Mouse (Mus musculus): ENCODE measurements around the gene Dad1. TPM values are rescaled to one million over a fixed set of nuclear protein-coding genes. Genes with fewer than 3 reads are reported as not detected.

Gene Dad1
- total RNA-seq, 2 experiments from 2014 or later = 123 to 124 TPM

DNA sequence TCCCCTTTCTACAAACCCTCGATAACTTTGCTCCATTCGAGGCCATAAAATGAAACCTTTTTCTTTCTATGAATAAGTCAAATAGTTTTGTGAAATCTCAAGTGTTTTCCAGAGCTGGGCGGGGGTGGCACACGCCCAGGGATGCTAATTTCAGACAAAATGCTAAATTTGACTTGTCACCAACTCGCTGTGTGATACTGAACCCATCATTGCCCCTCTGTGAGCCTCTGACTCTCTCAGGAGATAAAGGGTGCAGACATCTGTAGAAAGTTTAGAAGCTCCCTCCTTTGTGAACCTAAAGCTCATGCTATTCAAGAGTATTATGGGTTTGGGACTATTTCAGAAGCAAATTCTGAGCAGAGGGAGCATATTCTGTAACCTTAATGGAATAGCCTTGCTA is 46.0 kb downstream of the Dad1 start:
- no peak for DNase-seq (ENCODE audit: low spot score in 2 of 2)

DNA sequence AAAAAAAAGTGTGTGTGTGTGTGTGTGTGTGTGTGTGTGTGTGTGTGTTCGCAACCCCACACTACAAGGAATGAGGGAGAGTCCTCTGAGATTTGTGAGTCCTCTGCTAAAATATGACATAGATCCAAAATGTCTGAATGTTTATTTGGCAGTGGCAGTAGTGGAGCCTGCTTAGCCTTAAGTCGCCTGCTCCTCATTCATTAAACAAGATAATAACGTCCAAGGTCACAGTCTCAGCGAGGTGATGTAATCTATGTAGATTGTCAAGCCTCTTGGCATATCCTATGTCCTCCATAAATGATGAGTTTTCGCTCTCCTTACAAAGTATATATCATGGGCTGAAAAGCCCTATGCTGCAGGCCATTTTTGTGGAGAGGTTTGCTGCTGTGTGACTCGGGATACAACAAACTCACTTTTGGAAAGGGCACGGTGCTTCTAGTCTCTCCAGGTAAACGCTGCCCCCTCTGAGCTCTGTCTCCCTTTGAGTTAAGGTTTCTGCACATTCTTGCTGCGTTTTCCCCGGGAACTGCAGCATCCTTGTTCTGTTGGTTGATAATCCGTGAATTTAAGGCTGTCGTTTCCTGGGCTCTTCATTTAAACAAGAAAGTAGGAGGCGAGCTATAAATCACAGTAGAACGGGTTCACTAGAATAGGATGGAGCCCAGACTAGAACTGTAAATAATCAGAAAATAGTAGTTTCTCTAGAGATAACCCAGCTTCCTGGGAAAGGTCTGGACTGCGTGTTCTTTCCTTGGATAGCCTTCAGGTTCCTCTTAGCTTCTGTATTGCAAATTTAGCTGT is 47.0 kb downstream of the Dad1 start:
- DNase-seq (ENCODE audit: low spot score in 2 of 2) = no peak

DNA sequence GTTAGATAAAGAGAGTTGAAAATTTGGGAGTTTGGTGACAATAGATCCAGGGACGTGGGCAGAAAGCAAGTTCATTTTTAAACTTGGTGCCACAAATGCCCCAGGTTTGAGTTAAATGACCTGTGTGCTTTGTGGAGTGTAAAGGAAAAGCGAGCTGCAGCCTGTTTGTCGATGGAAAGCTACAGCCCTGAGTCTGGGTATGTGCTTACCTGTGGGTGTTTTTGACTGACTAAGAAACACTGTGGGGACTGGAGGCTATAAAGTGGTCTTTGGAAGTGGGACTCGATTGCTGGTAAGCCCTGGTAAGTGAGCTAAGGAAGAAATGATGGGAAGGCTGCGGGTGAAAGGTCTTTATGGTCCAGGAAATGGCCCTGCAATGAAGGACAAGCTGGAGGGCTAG is 47.6 kb downstream of the Dad1 start:
- no peak for DNase-seq (ENCODE audit: low spot score in 2 of 2)

DNA sequence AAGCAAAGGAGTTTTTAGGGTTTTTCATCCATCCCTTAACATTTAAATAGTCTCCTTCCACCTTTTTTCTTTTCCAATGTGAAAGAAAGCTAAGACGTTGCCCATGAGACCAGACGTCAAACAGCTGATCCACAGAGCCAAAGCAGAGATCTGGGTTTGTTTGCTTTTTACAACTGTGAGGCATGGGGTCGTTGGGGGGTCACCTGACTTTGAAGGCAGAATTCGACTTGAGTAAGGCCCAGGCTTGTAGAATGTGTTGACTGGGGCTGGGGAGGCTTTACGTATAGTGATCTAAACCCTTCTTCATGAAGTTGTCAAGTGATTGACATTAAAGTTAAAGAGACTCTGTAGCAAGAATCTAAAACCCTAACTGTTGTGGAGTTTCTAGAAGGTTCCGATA is 48.0 kb downstream of the Dad1 start:
- no peak for DNase-seq (ENCODE audit: low spot score in 2 of 2)

DNA sequence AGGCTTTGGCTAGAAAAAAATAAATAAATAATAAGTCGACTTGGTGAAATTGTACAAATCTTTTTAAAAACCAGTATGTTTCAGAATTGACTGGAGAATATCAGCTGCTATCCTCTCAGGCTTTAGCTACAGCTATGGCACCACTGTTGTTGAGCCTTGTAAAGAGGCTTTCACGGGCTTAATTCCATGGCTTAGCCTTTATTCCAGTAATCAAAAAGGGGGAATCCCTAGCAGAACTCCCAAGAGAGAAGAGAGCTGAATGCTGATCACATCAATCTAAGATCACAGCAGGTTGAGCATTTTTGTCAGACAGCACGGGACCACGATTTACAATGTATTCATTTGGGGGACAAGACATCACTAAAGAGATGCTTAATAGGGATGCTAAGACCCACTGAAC is 49.1 kb downstream of the Dad1 start:
- no peak for DNase-seq (ENCODE audit: low spot score in 2 of 2)

DNA sequence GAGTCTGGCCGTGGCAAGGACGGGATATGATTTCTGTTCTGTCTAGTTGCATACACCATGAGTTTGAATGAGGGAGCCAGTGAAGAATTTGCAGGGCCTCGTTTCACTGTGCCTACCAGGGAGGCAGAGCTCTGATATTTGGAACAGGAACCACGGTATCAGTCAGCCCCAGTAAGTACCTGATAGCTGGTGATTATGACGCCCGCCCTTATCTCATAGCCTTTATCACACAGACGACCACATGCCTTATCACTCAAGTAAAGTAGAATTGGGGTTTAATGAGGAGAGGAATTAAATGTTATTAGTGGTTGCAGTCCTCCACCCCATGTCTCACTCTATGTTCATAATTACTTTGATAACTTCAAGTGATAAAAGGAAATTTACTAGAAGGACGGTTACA is 49.6 kb downstream of the Dad1 start:
- no peak for DNase-seq (ENCODE audit: low spot score in 2 of 2)

DNA sequence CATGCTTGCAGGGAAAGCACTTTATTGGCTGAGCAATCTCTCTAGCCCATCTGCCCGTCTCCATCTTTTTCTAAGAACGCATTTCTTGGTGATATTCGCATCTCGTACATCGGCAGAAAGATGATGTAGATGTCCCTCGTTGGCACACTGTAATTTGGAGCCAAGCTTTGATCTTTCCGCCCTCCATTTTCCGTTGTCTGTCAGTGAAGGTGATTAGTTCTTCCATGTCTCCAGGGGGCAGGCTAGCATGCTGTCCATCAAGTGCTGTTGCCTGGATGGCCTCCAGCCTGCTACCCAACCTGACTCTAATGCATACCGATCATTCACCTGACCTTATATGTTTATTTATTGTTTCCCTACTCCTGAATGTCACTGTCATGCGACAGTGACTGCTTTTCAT is 50.1 kb downstream of the Dad1 start:
- no peak for DNase-seq (ENCODE audit: low spot score in 2 of 2)

DNA sequence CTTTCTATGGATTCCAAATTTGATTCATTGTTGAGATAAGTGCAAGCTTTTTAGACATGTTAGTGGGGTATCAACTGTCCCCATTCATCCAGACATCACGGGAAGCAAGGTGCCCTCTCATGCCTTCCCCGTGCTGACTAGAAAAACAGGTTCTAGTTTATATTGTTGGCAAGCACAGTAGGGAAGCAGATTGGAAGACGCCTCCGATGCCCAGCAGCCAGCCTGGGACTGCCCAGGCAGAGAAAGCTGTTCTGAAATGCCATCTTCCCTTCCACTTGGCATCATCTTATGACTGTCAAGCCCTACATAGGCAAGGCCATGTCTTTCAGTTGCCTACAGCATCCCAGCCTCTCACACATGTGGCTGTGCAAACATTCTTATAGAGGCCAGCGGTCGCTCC is 50.7 kb downstream of the Dad1 start:
- DNase-seq (ENCODE audit: low spot score in 2 of 2) = no peak

DNA sequence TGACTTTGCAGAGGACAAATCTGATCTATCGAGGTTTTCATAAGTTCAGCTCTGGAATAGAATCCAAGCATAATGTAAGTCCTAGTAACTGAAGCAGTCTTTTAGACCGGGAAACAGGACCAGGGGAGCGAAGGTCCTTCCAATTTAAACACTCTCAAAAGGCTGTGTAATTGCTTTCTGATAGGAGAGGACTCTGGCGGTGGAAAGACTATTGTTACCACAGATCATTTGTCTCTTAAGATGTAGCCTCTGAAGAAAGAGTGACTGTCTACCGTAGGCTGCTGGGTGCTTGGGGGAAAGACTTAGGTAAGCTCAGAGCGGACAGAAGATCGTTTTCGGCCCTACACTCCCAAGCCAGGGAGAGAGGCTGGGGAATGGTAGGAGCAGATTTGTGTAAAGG is 53.5 kb downstream of the Dad1 start:
- DNase-seq (ENCODE audit: low spot score in 2 of 2) = no peak

DNA sequence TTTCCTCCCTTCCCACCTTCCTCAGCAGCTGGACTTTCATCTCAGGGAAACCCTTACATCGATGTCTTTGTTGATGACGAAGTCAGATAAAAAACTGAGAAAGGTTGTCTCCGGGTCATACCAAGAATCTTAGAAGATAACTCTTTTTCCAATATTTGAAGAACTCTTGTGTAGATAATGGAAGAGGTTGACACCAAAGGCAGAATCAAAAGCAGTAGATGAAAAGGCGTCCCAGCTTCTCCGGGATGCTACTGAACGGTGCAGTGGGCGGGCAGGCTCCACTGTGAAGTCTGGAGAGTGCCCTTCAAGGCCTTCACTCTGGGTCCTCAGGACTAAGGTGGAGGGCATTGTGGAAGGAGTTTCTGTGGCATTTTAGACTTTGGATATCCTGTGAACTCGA is 54.2 kb downstream of the Dad1 start:
- DNase-seq (ENCODE audit: low spot score in 2 of 2) = no peak

DNA sequence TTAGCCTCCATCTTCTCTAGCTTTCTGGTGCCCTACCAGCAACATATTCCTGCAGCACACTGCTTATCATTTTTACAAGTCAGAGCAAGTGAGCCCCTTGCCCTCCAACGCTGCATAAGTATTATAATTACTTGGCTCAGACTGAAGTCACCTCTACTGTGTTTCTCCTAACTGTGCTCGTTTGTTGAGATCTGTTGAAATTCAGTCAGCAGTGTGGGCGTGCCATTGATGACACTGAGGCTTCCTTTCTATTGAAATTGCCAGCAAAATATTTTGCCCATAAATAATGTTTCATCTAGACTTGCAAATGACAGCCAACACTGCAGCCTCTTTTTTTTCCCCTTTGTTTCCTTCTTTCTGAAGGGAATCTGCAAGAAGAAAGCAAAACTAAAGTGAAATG is 56.2 kb downstream of the Dad1 start:
- DNase-seq (ENCODE audit: low spot score in 2 of 2) = no peak

DNA sequence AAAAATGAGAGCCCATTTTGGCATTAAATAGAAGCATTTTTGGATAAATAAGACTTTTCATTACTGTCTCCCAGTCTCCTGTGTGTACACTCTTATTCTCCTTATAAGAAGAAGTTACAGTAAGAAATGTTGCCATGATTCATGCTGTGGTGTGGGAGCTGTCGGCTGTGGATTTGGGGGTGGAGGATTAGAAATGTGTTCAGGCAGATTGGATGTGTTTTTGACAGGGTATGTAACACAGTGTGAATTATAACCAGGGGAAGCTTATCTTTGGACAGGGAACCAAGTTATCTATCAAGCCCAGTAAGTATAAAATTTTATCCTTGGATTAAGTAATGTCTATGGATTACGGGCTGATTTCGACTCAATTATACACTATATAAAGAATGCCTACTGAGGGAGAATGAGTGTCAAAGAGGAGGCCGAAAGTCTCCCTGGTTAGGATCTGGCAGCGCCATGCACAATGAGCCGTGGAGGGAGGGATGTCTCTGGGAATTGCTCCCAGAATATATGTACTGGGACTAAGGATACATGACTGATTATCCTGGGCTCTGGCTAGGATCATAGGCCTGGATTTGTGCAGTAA is 58.0 kb downstream of the Dad1 start:
- peak in 1 of 2 experiments; percentile 34 for DNase-seq (ENCODE audit: low spot score in 2 of 2)

DNA sequence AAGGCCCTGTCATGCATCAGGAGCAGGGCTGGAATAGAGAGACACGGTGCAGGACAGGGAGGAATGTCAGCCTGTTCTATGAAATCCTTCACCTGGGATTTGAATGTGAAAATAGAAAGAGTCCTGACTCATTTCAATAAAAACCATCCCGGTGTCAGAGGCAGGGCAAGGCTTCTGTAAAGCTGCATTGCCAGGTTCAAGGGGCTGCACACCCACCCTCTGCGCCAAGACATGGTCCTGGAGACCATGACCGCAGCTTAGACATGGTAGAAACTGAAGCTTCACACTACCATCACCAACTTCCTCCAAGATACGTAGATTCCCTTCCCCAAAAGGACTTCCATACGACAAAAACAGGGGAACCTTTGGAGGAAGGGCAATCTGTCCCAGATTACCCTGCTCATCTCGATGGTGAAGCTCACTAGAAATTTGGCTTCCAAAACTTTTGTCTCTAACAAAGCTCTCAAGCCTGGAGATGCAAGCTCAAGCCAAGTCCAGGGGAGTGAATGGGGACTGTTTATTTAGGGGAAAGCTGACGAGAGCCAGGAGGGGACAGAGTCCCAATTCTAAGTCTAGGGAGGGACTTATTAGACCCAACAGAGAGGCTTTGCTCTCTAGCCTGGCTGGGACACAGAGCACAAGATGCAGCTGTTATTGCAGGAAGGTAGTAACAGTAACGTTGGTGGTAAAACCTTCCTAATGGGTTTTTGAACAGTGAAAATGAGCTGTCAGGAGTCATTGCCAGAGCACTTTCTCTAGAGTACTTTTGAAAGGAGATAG is 60.4 kb downstream of the Dad1 start:
- no peak for DNase-seq (ENCODE audit: low spot score in 2 of 2)

DNA sequence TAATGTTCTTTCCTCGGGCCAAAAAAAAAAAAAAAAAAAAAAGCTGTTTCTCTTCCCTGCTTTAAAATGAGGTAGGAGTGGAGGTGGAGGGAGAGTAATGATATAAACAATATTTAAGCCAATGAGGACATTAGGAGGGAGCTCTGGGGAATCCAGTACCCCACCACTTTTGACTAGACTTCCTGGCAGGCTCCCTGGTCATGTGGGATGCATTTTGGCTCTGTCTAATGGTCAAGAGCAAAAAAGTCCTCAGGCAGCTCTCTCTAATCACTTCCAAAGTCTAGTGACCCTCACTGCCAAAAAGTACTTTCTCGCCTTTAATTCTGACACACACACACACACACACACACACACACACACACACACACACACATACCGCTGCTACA is 61.4 kb downstream of the Dad1 start:
- peak in 1 of 2 experiments; percentile 80 for DNase-seq (ENCODE audit: low spot score in 2 of 2)

DNA sequence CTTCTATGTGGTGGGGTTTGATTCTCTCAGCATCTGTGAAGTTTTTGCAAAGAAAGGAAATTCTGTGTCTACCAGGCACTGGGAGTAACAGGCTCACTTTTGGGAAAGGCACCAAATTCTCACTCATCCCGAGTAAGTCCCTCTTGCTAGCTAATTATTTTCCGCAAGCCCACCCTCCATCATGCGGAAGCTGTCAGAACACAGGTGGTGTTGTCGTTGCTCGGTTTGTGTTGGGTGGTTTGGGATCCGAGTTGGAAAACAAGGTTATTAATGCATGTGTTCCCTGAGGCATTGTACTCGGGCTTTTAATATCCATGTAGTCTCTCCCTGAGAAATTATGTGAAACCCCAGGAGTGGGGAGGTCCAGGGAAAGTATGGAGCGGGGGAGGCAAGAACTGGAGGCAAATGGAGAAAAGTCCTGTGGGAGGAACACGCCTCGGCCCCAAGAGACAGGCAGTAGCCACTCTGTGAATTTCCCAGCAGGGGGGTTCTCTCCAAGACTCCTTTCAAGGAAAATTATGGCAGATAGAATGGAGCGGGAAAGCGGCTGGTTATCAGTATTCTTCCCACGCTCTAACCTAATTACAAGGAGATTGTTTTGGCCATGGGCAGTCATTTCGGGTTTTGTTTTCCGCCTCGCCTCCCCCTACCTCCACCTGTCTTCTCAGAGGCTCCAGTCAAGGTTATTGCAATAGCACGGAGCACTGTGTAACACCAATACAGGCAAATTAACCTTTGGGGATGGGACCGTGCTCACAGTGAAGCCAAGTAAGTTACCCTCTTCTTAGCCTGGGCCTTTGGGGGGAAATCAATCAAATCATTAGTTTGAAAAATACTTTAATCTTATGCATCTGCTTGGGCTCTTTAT is 62.1 kb downstream of the Dad1 start:
- DNase-seq (ENCODE audit: low spot score in 2 of 2) = peak; percentile 37 to 65

DNA sequence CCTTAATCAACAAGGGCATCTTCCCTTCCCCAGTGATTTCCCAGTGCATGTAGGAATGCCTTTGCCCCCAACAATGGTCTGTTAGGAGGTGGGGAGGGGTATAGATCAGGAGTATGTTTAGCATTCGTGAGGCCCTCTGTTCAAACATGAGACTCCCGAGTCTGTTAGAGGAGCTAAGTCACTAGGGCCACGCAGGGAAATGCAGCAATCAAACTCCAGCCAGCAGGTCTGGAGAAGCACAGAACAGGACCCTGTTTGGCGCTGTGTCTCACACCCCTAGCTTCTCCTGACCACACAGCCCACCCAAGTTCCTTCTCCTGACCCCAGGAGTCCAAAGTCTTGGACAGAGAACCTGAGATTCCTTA is 62.9 kb downstream of the Dad1 start:
- no peak for DNase-seq (ENCODE audit: low spot score in 2 of 2)

DNA sequence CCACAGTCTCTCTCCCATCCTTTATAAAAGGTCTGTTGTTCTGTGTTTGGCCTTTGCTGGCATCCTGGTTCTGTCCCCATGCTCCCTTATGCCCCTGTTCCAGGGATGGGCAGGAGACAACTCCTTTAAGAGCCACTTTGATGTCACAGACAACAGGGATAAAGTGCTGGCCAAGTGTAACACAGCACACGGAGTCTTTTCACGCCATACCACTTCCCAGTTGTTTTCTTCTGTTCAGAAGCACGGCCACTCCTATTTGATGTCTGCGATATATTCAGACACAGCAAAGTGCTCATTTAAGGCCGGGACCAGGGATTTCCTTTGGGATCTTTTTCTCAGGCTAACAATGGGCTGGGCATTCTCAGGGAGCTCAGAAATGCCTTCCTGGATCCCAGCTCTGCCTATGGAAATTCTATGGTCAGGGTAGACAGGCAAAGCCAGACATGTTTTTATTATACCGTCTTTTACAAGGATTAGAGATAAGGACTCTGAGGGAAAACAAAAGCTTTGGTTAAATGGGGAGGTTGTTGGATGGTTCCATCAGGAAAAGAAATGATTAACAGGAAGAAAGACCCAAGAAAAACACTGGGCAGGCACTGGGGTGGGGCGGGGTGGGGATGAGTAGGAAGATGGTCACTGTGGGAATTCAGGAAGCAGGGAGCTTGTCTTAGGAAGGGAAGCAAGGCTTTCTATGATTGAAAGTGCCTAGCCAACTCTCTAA is 63.4 kb downstream of the Dad1 start:
- DNase-seq (ENCODE audit: low spot score in 2 of 2) = no peak

DNA sequence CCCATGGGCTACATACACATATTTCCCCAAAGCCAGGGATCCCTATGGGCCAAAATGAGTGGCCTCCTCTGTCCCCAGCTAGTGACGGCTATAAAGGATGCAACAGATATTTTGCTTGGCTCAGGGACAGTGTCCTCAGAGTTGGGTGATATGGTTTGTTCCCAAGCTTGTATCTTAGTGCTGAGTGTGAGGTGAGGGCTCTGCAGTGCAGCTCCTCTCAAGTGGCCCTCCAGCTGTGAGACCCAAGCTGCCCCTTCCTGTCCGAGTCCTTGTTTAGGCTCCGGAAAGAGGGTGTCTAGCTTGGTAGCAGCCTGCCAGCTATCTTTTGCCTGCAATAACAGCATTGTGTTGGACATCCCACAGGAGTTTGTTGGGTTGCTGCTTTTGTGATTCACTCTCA is 64.6 kb downstream of the Dad1 start:
- DNase-seq (ENCODE audit: low spot score in 2 of 2) = no peak

DNA sequence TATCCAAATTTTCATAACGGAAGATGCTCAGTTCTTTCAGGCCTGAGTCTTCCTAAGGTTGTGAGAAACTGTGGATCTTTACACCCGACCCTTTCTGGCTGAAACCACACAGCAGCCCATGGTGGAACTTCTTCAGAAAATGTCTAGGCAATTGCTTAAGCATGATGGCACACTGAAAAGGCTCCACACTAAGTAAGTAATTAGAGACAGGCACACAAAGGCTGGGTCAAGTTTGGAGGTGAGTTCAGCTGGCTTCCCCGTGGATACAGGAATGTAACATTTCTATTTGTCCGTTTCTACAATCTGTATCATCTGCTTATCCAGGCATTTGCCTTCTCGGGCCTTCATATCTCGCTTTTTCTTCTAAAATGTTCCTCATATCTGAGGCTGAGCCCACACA is 66.7 kb downstream of the Dad1 start:
- DNase-seq (ENCODE audit: low spot score in 2 of 2) = no peak
